Mouse (Mus musculus): Measurements from ENCODE around the gene Tbc1d7. TPM values are rescaled to one million over a fixed set of nuclear protein-coding genes. Genes with fewer than 3 reads are reported as not detected.

The Tbc1d7 gene
- polyA plus RNA-seq, 2 experiments, result 4.7 to 12.6 TPM

DNA sequence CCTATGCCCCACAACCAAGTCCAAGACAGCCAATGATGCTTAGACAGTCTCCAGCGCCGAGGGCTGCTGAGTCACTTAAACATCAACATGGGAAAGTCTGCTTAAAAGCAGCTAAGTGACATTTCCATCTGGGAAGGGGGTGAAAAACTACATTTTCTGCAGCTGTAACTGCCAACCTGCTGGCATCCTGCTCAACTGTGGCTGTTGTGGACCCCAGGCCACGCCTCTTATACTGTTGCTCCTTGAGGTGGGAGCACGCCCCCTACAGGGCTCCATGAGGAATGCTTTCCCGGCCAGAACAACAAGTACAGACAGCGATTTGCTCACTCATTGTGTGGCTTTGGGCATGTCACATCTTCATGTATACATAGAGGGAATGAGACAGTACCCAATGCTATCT is 25.9 kb upstream of the Tbc1d7 start:
- no peak overlapping the region for H3K4me2 ChIP-seq (ENCODE audit: low read depth)
- ATAC-seq (ENCODE audit: insufficient read depth), result no peak
- H3K27ac ChIP-seq, result no peak overlapping the region
- TF ChIP-seq CTCF (IDR thresholded peaks at IDR 0.05; ENCODE audit: low read depth) (peak; percentile 63), EP300 (IDR thresholded peaks at IDR 0.05; ENCODE audit: low read depth) (no peak)
- peaks cover 9 to 21% of the 10 kb centered on the region in 2 experiments for H3K4me1 ChIP-seq (replicated peaks; ENCODE audit: control insufficient read depth in 2 of 2, insufficient read depth in 2 of 2, low read length in 1 of 2)
- WGBS (ENCODE audit: insufficient replicate concordance), result 37% methylated on average over 6 of the region's 6 CpGs
- H3K36me3 ChIP-seq (replicated peaks; ENCODE audit: control insufficient read depth, insufficient read depth, low read depth), result no peaks in the 10 kb centered on the region
- no peak for DNase-seq (ENCODE audit: low read depth in 3 of 3, low spot score in 3 of 3)
- no peaks in the 10 kb centered on the region for H3K9me3 ChIP-seq (ENCODE audit: control insufficient read depth, low read length)
- no peak overlapping the region for H3K9ac ChIP-seq (replicated peaks)
- peaks cover 3% of the 10 kb centered on the region for H3K27me3 ChIP-seq (ENCODE audit: control insufficient read depth, insufficient read depth, low read length)
- H3K4me3 ChIP-seq (ENCODE audit: insufficient read depth in 1 of 2, low read depth in 2 of 2, low read length in 2 of 2), result no peak overlapping the region

DNA sequence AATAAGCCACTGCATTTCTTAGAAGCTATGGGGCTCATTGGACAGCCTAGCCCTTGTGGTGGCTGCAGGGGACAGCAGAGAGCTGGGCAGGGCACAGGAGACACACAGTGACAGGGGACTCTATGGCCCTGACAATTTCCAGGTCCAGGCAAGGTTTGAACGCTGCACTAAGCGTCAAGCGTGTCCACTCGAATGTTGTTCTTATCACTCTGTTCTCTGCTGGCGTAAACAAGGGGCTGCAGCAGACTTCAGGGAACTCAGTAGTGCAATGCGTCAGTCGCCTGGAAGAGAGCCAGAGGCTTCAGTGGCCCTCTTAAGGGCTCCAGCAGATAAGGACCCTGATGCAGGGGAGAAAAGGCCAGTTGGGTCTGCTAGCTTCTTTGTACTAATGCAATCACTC is 24.7 kb upstream of the Tbc1d7 start:
- ATAC-seq (ENCODE audit: insufficient read depth) (no peak), DNase-seq (ENCODE audit: low read depth in 3 of 3, low spot score in 3 of 3) (no peak)
- Histone ChIP-seq H3K9ac (replicated peaks) (no peak overlapping the region), H3K27ac (no peak overlapping the region), H3K9me3 (ENCODE audit: control insufficient read depth, low read length) (no peaks in the 10 kb centered on the region), H3K4me2 (ENCODE audit: low read depth) (no peak overlapping the region), H3K4me1 (replicated peaks; ENCODE audit: control insufficient read depth in 2 of 2, insufficient read depth in 2 of 2, low read length in 1 of 2) (peaks cover 19 to 33% of the 10 kb centered on the region in 2 experiments), H3K36me3 (replicated peaks; ENCODE audit: control insufficient read depth, insufficient read depth, low read depth) (no peaks in the 10 kb centered on the region), H3K27me3 (ENCODE audit: control insufficient read depth, insufficient read depth, low read length) (peaks cover 7% of the 10 kb centered on the region), H3K4me3 (ENCODE audit: insufficient read depth in 1 of 2, low read depth in 2 of 2, low read length in 2 of 2) (no peak overlapping the region)
- no peak for TF ChIP-seq EP300 (IDR thresholded peaks at IDR 0.05; ENCODE audit: low read depth)
- TF ChIP-seq CTCF (IDR thresholded peaks at IDR 0.05; ENCODE audit: low read depth), result peak; percentile 48
- 9% methylated on average over 7 of the region's 7 CpGs for WGBS (ENCODE audit: insufficient replicate concordance)

DNA sequence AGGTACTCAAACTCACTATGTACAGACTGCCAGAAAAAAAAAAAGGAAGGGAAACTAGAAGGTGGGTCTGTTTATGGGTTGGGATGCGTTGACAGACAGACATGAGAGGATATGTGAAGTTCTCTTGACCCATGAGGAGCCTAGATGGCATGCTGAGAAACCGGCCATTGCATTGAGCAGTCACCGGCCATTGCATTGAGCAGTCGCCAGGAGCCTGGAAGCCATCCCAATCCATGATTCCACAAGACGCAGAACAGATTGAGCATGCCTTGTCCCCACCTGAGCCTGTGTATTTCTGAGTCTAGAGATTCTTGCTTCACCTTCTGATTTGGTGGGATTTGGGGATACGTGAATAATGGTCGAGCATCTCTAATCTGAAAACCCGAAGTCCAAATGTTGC is 22.6 kb upstream of the Tbc1d7 start:
- 68% methylated on average over 8 of the region's 8 CpGs for WGBS (ENCODE audit: insufficient replicate concordance)
- Histone ChIP-seq H3K9ac (replicated peaks) (no peak overlapping the region), H3K4me3 (ENCODE audit: insufficient read depth in 1 of 2, low read depth in 2 of 2, low read length in 2 of 2) (no peak overlapping the region), H3K36me3 (replicated peaks; ENCODE audit: control insufficient read depth, insufficient read depth, low read depth) (no peaks in the 10 kb centered on the region), H3K27ac (no peak overlapping the region), H3K9me3 (ENCODE audit: control insufficient read depth, low read length) (no peaks in the 10 kb centered on the region), H3K27me3 (ENCODE audit: control insufficient read depth, insufficient read depth, low read length) (peaks cover 11% of the 10 kb centered on the region), H3K4me1 (replicated peaks; ENCODE audit: control insufficient read depth in 2 of 2, insufficient read depth in 2 of 2, low read length in 1 of 2) (peaks cover 19 to 34% of the 10 kb centered on the region in 2 experiments), H3K4me2 (ENCODE audit: low read depth) (no peak overlapping the region)
- TF ChIP-seq EP300 (IDR thresholded peaks at IDR 0.05; ENCODE audit: low read depth), result no peak
- ATAC-seq (ENCODE audit: insufficient read depth), result no peak
- no peak for DNase-seq (ENCODE audit: low read depth in 3 of 3, low spot score in 3 of 3)

DNA sequence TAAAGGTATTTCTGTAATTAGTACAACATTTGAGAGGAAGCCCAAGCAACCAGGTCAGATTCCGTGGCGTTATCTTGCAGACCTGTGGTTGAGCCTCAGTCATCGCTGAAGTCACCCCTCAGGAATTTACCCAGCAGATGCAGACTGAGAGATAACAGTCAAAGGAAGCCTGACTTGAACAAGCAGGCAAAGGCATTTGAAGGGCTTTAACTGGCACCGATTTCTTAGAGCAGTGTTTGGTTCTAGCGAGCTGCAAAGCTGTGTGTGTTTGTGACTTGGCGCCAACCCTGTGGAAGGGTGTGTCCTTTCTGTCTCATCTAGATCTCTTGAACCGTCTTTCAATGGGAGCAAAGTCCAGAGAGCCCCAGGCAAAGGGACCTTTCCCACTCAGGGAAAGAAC is 22.0 kb upstream of the Tbc1d7 start:
- 6% methylated on average over 7 of the region's 7 CpGs for WGBS (ENCODE audit: insufficient replicate concordance)
- H3K27me3 ChIP-seq (ENCODE audit: control insufficient read depth, insufficient read depth, low read length), result peaks cover 11% of the 10 kb centered on the region
- H3K36me3 ChIP-seq (replicated peaks; ENCODE audit: control insufficient read depth, insufficient read depth, low read depth), result no peaks in the 10 kb centered on the region
- peak; percentile 53 to 69 (median 53) for DNase-seq (ENCODE audit: low read depth in 3 of 3, low spot score in 3 of 3)
- H3K9ac ChIP-seq (replicated peaks), result no peak overlapping the region
- H3K4me3 ChIP-seq (ENCODE audit: insufficient read depth in 1 of 2, low read depth in 2 of 2, low read length in 2 of 2), result no peak overlapping the region
- peak; percentile 80 for TF ChIP-seq EP300 (IDR thresholded peaks at IDR 0.05; ENCODE audit: low read depth)
- TF ChIP-seq CTCF (IDR thresholded peaks at IDR 0.05; ENCODE audit: low read depth), result no peak
- ATAC-seq (ENCODE audit: insufficient read depth), result peak; percentile 76; the same call in 1 of the 2 replicates
- H3K4me2 ChIP-seq (ENCODE audit: low read depth), result no peak overlapping the region
- no peaks in the 10 kb centered on the region for H3K9me3 ChIP-seq (ENCODE audit: control insufficient read depth, low read length)
- H3K27ac ChIP-seq, result no peak overlapping the region
- H3K4me1 ChIP-seq (replicated peaks; ENCODE audit: control insufficient read depth in 2 of 2, insufficient read depth in 2 of 2, low read length in 1 of 2), result peaks cover 19 to 34% of the 10 kb centered on the region in 2 experiments

DNA sequence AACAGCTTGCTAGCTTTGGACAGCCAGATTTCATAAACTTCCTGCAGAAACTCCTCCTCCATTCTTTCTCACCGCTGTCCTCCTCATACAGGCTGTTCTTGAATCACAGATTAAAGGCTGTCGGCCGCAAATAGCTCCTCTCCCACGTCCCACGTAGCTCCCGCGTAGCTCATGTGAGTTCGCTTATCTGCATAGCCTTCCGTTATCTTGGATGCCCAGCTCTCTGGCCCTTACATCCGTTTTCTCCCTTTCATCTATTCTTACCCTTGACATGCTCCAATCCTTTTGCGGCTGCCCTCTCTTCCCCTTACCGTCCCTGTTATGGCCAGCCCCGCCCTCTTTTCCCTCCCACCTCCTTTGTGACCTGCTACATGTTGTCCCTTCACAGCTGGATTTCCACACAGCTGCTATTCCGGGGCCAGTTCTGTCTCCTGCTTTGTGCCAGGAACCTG is 20.5 kb upstream of the Tbc1d7 start:
- no peak overlapping the region for H3K27ac ChIP-seq
- peak; percentile 88 for TF ChIP-seq EP300 (IDR thresholded peaks at IDR 0.05; ENCODE audit: low read depth)
- TF ChIP-seq CTCF (IDR thresholded peaks at IDR 0.05; ENCODE audit: low read depth), result no peak
- H3K4me2 ChIP-seq (ENCODE audit: low read depth), result peak overlapping the region; percentile 41
- DNase-seq (ENCODE audit: low read depth in 3 of 3, low spot score in 3 of 3), result peak; percentile 47 to 71 (median 55)
- 0 out of 4 replicates have a peak overlapping the region, but pooled peaks of 1 of the 2 experiments have one; percentile 21 for H3K4me3 ChIP-seq (ENCODE audit: insufficient read depth in 1 of 2, low read depth in 2 of 2, low read length in 2 of 2)
- 2% methylated on average over 14 of the region's 14 CpGs for WGBS (ENCODE audit: insufficient replicate concordance)
- H3K4me1 ChIP-seq (replicated peaks; ENCODE audit: control insufficient read depth in 2 of 2, insufficient read depth in 2 of 2, low read length in 1 of 2), result peaks cover 19 to 34% of the 10 kb centered on the region in 2 experiments
- peak overlapping the region; percentile 6; the same call in 1 of the 2 replicates for H3K9ac ChIP-seq (replicated peaks)
- peaks cover 11% of the 10 kb centered on the region for H3K27me3 ChIP-seq (ENCODE audit: control insufficient read depth, insufficient read depth, low read length)
- ATAC-seq (ENCODE audit: insufficient read depth), result peak; percentile 67
- no peaks in the 10 kb centered on the region for H3K36me3 ChIP-seq (replicated peaks; ENCODE audit: control insufficient read depth, insufficient read depth, low read depth)
- H3K9me3 ChIP-seq (ENCODE audit: control insufficient read depth, low read length), result no peaks in the 10 kb centered on the region

Measured in liver, embryonic 14.5 days (tissue).